In genomic region chr19:4607406-4607805, GRCm38 (mm10) we compare ENCODE assay signal across 34 mouse cellular contexts.
"Had no signal": no experiment of that assay in that cellular context is flagged by ENCODE, and none has a peak within 500 bp of the region (broad histone marks: within the 10 kb centered on the region; RNA-seq: fewer than 3 reads in every experiment).

No protein-coding gene starts in this region.

- DNase-seq: heart, postnatal 10 days; heart, postnatal 14 days; heart, postnatal 36 days; kidney, adult 11 months; kidney, adult 18-20 months; kidney, adult 2 months; kidney, adult 8-10 months; kidney, adult 9 months; kidney, postnatal 10 days; kidney, postnatal 14 days; kidney, postnatal 25 days; kidney, postnatal 36 days; kidney, postnatal 4 days; layer of hippocampus, adult 9-11 months; layer of hippocampus, postnatal 36 days had no signal

- ATAC-seq: hindbrain, embryonic 16.5 days; hindbrain, postnatal 0 days; inflammation-experienced regulatory T-cells, adult 6 months; intestine, embryonic 15.5 days; intestine, embryonic 16.5 days; intestine, postnatal 0 days had no signal

- H3K9ac ChIP-seq: heart, embryonic 12.5 days; heart, embryonic 13.5 days; heart, embryonic 15.5 days; hindbrain, embryonic 12.5 days; hindbrain, embryonic 13.5 days; hindbrain, embryonic 14.5 days; hindbrain, embryonic 15.5 days; intestine, embryonic 15.5 days; kidney, embryonic 15.5 days had no signal

- H3K9me3 ChIP-seq: heart, embryonic 10.5 days; heart, embryonic 12.5 days; heart, embryonic 13.5 days; heart, embryonic 15.5 days; hindbrain, embryonic 10.5 days; hindbrain, embryonic 12.5 days; hindbrain, embryonic 13.5 days; hindbrain, embryonic 15.5 days; intestine, embryonic 15.5 days; kidney, embryonic 15.5 days had no signal

- H3K4me3 ChIP-seq: heart, embryonic 10.5 days; heart, embryonic 12.5 days; heart, embryonic 13.5 days; heart, embryonic 15.5 days; hindbrain, embryonic 10.5 days; hindbrain, embryonic 12.5 days; hindbrain, embryonic 13.5 days; hindbrain, embryonic 15.5 days; intestine, embryonic 15.5 days; kidney, embryonic 15.5 days; layer of hippocampus, adult 2 months had no signal

- H3K27ac ChIP-seq: heart, embryonic 10.5 days; heart, embryonic 13.5 days; heart, embryonic 15.5 days; hindbrain, embryonic 10.5 days; hindbrain, embryonic 12.5 days; hindbrain, embryonic 13.5 days; hindbrain, embryonic 14.5 days; hindbrain, embryonic 15.5 days; hindbrain, postnatal 0 days; intestine, embryonic 15.5 days; kidney, embryonic 15.5 days; kidney, postnatal 0 days; layer of hippocampus, adult 2 months had no signal

- H3K4me2 ChIP-seq: heart, embryonic 11.5 days; heart, embryonic 12.5 days; heart, embryonic 13.5 days; heart, embryonic 15.5 days; hindbrain, embryonic 12.5 days; hindbrain, embryonic 13.5 days; hindbrain, embryonic 14.5 days; hindbrain, embryonic 15.5 days; intestine, embryonic 15.5 days; kidney, embryonic 15.5 days had no signal

- H3K27me3 ChIP-seq: heart, embryonic 13.5 days; heart, embryonic 15.5 days; hindbrain, embryonic 12.5 days; hindbrain, embryonic 13.5 days; hindbrain, embryonic 15.5 days; intestine, embryonic 15.5 days; kidney, embryonic 15.5 days had no signal
